Mouse (Mus musculus) limb, embryonic 14.5 days (tissue): ENCODE measurements at regions not wholly inside any gene's neighbourhood (a gene's known extent, or its start where the extent isn't known, plus 50 kb on each side); places are given as distances from the start of the nearest gene placed in this dataset.

Source experiments
- ATAC-seq: fragments of 200-750 bp; cut with Nextera tagmentation; 2 replicates; pipeline ENCODE4 v1.8.0; 2017; ENCODE audit warnings: low read depth, moderate number of reproducible peaks, moderate TSS enrichment; ENCODE audit not compliant: low FRiP score
- DNase-seq: peaks from one replicate; pipeline ENCODE4 v3.0.0-alpha.2; 2015; ENCODE audit warnings: low spot score
- H3K27ac ChIP-seq: fragments of 300-500 bp; sonication (generic); replicated peaks from 2 replicates; pipeline ENCODE4 v1.5.1; 2014; ENCODE audit warnings: low read depth, mild to moderate bottlenecking, low read length, moderate library complexity, mixed read lengths
- H3K27me3 ChIP-seq: fragments of 300-500 bp; sonication (generic); 2 replicates; pipeline ENCODE4 v1.6.1; 2014; ENCODE audit warnings: low read length, mixed read lengths; ENCODE audit not compliant: control insufficient read depth, insufficient read depth
- H3K36me3 ChIP-seq: fragments of 300-500 bp; sonication (generic); 2 replicates; pipeline ENCODE4 v1.6.1; 2014; ENCODE audit warnings: mild to moderate bottlenecking, low read length, moderate library complexity, mixed read lengths; ENCODE audit not compliant: control insufficient read depth, insufficient read depth
- H3K4me1 ChIP-seq: fragments of 300-500 bp; sonication (generic); 2 replicates; pipeline ENCODE4 v1.6.1; 2014; ENCODE audit warnings: antibody characterized with exemption, low read length, mixed read lengths; ENCODE audit not compliant: control insufficient read depth, insufficient read depth
- H3K4me2 ChIP-seq: fragments of 300-500 bp; sonication (generic); replicated peaks from 2 replicates; pipeline ENCODE4 v1.6.1; 2014; ENCODE audit warnings: low read depth, mild to moderate bottlenecking, low read length, moderate library complexity; ENCODE audit not compliant: severe bottlenecking
- H3K4me3 ChIP-seq: fragments of 300-500 bp; sonication (generic); replicated peaks from 2 replicates; pipeline ENCODE4 v1.5.1; 2014; ENCODE audit warnings: low read length
- H3K9ac ChIP-seq: fragments of 300-500 bp; sonication (generic); 2 replicates; pipeline ENCODE4 v1.6.1; 2014; ENCODE audit warnings: mild to moderate bottlenecking, low read depth, low read length, moderate library complexity; ENCODE audit not compliant: severe bottlenecking
- H3K9me3 ChIP-seq: fragments of 300-500 bp; sonication (generic); 2 replicates; pipeline ENCODE4 v1.6.1; 2016; ENCODE audit warnings: low read length; ENCODE audit not compliant: control insufficient read depth
- POLR2A ChIP-seq: fragments of 200-500 bp; IDR thresholded peaks from 2 replicates; pipeline ENCODE4 v1.8.0; 2012; ENCODE audit warnings: inconsistent platforms, mild to moderate bottlenecking, moderate library complexity, borderline replicate concordance; ENCODE audit not compliant: insufficient read depth, insufficient read length; ENCODE audit errors: extremely low read depth
- WGBS: fragments of 180-500 bp; shearing (Covaris S2); extraction: QIAGEN DNeasy Blood & Tissue Kit; methylation state at CpG from one replicate; pipeline ENCODE4 v1.1.7; 2014; 5-methylcytosine and 5-hydroxymethylcytosine counted together

DNA sequence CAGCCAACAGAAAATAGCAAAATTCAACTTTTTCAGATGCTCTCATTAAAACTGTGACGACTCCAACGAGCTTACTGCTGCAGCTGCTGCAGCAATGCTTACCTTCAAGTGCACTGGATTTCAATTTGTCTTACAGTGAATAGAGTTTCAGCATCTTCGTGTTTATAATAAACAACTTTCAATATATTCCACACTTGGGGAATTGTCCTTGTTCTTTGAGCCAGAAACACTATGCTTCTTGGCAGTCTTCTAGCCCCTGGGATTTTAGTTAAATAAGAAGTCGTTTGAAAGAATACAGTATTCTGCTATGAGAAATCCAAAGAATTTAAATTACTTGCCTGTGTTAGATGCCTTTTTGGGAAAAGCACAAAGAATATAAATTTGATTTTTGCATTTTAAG, 381.9 kb upstream of the Kcnd2 start:
- H3K4me1 ChIP-seq, result no peaks in the 10 kb centered on the region
- no peaks in the 10 kb centered on the region for H3K27me3 ChIP-seq
- 58% methylated on average over 4 of the region's 4 CpGs for WGBS
- H3K9ac ChIP-seq, result no peak overlapping the region
- H3K4me2 ChIP-seq, result no peak overlapping the region
- no peak for ATAC-seq
- H3K4me3 ChIP-seq, result no peak overlapping the region
- no peak for TF ChIP-seq POLR2A
- H3K36me3 ChIP-seq, result no peaks in the 10 kb centered on the region
- DNase-seq, result peak; percentile 53
- H3K27ac ChIP-seq, result no peak overlapping the region
- H3K9me3 ChIP-seq, result no peaks in the 10 kb centered on the region

DNA sequence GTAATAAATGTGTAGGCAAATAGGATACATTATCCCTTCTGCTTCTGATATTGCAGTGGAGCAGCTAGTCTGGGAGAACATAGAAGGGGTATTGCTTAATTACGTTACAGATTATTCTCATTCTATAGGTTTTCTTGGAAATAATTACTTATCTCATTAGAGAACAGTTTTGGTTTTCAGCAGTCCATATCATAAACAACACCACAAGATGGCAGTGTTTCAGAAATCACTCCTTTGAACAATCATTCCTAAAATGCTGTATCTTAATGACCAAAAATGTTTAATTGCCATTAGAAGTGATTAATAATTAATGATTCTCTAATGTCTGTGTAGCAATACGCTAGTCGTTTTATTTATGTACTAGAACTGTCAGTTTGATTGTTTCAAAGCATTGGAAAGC, 375.2 kb upstream of the Kcnd2 start:
- TF ChIP-seq POLR2A, result no peak
- Histone ChIP-seq H3K4me3 (no peak overlapping the region), H3K27me3 (no peaks in the 10 kb centered on the region), H3K4me1 (no peaks in the 10 kb centered on the region), H3K9me3 (no peaks in the 10 kb centered on the region), H3K4me2 (no peak overlapping the region), H3K36me3 (no peaks in the 10 kb centered on the region), H3K27ac (no peak overlapping the region), H3K9ac (no peak overlapping the region)
- peak; percentile 21 for DNase-seq
- no peak for ATAC-seq
- 54% methylated on average over 3 of the region's 3 CpGs for WGBS
